Mouse (Mus musculus) liver, adult 2 months (tissue): ENCODE results near the gene Rbms2.

Source experiments
- CTCF ChIP-seq: fragments of 200-500 bp; IDR thresholded peaks from 2 replicates; pipeline ENCODE4 v1.5.1; 2011; ENCODE audit warnings: low read depth, low read length, control low read depth
- POLR2A ChIP-seq: fragments of 200-500 bp; IDR thresholded peaks from 2 replicates; pipeline ENCODE4 v1.6.1; 2011; ENCODE audit warnings: low read length, control low read depth; ENCODE audit not compliant: insufficient read depth; ENCODE audit errors: extremely low read depth

DNA sequence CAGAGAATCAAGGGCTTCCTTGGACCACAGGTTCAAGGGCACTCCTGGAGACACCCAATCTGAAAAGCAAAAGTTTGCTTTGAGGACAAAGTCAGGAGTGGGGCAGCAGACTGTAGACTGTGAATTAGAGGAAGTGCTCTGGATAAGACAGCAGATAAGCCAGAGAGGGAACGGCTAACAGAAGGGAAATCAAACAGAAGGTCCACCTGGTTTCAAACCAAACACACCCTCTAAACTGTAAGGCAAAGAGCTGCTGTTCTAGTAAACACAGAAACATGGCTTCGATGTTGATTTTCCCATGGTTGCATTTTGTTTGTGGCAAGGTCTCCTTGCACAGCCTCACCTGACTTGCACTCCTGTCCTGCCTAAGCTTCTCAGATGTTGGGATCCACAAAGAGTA lies 11.4 kb upstream of the Rbms2 start:
- TF ChIP-seq POLR2A (no peak), CTCF (no peak)
